Mouse (Mus musculus) ES-Bruce4 (cell line): ENCODE results near the gene Gbp3. TPM values are rescaled to one million over a fixed set of nuclear protein-coding genes. Genes with fewer than 3 reads are reported as not detected.

Experiments used
- H3K27ac ChIP-seq: 2 replicates; pipeline ENCODE4 v1.5.1; 2012; ENCODE audit warnings: low read length, inconsistent platforms; ENCODE audit not compliant: insufficient read depth
- H3K27me3 ChIP-seq: 2 replicates; pipeline ENCODE4 v1.6.1; 2012; ENCODE audit warnings: mild to moderate bottlenecking, low read length, inconsistent platforms; ENCODE audit not compliant: control insufficient read depth, poor library complexity, insufficient read depth, severe bottlenecking
- H3K36me3 ChIP-seq: 2 replicates; pipeline ENCODE4 v1.6.1; 2012; ENCODE audit warnings: inconsistent platforms, mild to moderate bottlenecking, low read length, moderate library complexity; ENCODE audit not compliant: control insufficient read depth, poor library complexity, insufficient read depth, severe bottlenecking
- H3K4me1 ChIP-seq: one replicate; pipeline ENCODE4 v1.8.1; 2011; ENCODE audit warnings: low read length; ENCODE audit not compliant: control insufficient read depth, insufficient read depth
- H3K4me3 ChIP-seq: 2 replicates; pipeline ENCODE4 v1.5.1; 2011; ENCODE audit warnings: low read depth, mild to moderate bottlenecking, low read length
- H3K9ac ChIP-seq: 2 replicates; pipeline ENCODE4 v1.6.1; 2012; ENCODE audit warnings: low read depth, mild to moderate bottlenecking, inconsistent platforms; ENCODE audit not compliant: poor library complexity, severe bottlenecking
- H3K9me3 ChIP-seq: replicated peaks from 2 replicates; pipeline ENCODE4 v1.6.1; 2012; ENCODE audit warnings: mild to moderate bottlenecking, low read length, inconsistent platforms; ENCODE audit not compliant: control insufficient read depth, poor library complexity, insufficient read depth, severe bottlenecking
- CTCF ChIP-seq: IDR thresholded peaks from one replicate; pipeline ENCODE4 v1.8.1; 2011; ENCODE audit warnings: low read depth, low read length
- EP300 ChIP-seq: IDR thresholded peaks from 2 replicates; pipeline ENCODE4 v1.6.1; 2011; ENCODE audit warnings: low read depth, low read length; ENCODE audit not compliant: insufficient read depth
- POLR2A ChIP-seq: IDR thresholded peaks from one replicate; pipeline ENCODE4 v1.8.1; 2011; ENCODE audit warnings: low read length; ENCODE audit not compliant: insufficient read depth
- polyA plus RNA-seq: library from polyadenylated mRNA; stranded (reverse); fragments of >200 nt; gene quantifications from 2 replicates; pipeline ENCODE4 v1.2.4, GENCODE M21; 2011; ENCODE audit warnings: low read depth; ENCODE audit not compliant: missing spikeins, insufficient read depth, insufficient read length

Gene Gbp3
- polyA plus RNA-seq, 1 experiment: 10.2 TPM

DNA sequence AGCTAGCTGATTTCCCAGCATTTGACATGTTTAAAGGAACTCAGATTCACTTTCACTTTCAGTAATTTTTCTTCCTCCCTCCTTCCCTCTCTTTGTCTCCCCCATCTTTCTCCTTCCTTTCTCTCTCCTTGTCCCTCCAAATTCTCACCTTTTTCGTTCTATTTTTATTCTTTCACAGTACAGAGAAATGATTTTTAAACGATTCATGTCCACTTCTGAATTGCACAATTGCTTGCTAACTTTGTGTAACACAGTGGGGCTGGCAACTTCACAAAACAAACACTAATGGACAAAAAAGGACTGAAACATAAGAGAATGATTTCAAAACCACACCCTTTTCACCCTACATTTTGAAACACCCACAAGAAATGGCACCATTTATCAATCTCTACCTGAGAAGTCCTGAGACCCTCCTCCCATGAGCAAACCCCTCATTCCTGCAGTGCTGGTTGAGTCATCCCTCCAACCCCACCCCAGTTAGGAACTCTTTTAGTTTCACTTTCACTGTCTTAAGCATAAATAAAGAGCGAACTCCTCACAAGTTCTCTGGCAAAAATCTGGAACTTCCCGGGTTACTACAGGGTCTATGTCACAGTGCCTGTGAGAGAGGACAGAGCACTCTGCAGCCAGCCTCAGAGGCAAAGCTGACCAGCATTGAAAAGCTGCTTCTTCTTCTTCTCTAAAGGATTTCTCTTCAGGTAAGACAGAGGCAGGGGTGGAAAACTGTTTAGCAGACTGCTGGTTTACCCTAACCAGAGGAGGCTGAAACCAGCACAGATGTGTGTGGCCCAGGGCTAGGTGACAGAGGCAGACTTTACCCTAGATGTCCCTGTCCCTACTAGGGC, 60.5 kb downstream of the Gbp3 start, which contains the start of gene Gbp2:
Gene Gbp2 (plus strand): TSS at position 492 of the 845 bp plus-strand sequence.
- no peaks in the 10 kb centered on the region for H3K4me1 ChIP-seq
- no peaks in the 10 kb centered on the region for H3K36me3 ChIP-seq
- no peak within 1 kb of the TSS for H3K4me3 ChIP-seq
- H3K27ac ChIP-seq: no peak within 1 kb of the TSS
- H3K9me3 ChIP-seq: no peaks in the 10 kb centered on the region
- H3K27me3 ChIP-seq: no peaks in the 10 kb centered on the region
- H3K9ac ChIP-seq: no peak within 1 kb of the TSS
- no peak for TF ChIP-seq EP300

DNA sequence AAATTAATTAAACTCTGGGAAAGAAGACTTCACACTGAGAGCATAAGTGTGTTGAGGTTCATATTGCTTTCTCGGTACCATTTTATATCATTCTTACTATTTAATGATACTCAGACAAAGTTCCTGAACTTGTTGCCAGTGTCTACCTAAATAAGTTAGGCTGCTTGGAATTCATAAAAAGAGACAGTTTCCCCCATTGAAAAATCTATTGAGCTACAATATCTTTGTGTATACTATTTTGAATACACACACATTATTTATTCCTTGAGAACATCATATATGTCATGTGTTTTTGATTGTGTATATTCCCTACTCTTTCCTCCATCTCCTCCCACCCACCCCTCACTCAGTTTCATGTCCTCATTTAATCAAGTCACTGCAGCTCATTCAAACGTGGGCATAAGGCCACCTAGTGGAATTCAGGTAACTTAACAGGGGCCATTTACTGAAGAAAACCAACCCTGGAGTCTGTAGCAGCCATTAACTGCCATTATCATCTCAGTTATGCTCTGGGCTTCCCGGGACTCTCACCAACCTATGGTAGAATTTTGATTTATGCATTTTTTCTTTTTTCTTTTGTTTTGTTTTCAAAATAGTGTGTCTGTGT, 61.2 kb downstream of the Gbp3 start:
- H3K27me3 ChIP-seq: no peaks in the 10 kb centered on the region
- H3K9me3 ChIP-seq: no peaks in the 10 kb centered on the region
- no peak overlapping the region for H3K27ac ChIP-seq
- H3K4me3 ChIP-seq: no peak overlapping the region
- H3K9ac ChIP-seq: no peak overlapping the region
- H3K36me3 ChIP-seq: no peaks in the 10 kb centered on the region
- H3K4me1 ChIP-seq: no peaks in the 10 kb centered on the region
- TF ChIP-seq POLR2A (no peak), EP300 (no peak), CTCF (no peak)

Other genes starting within 250 kb of the Gbp3 start
- gene Pdlim5, start 164.3 kb upstream of the Gbp3 start, polyA plus RNA-seq: 37.9 and 45.2 TPM in 2 replicates
- 0.66 TPM in 1 of 2 replicates, not detected in the other for gene Gbp5, start 66.0 kb upstream of the Gbp3 start, polyA plus RNA-seq
- gene Gbp7, start 29.7 kb upstream of the Gbp3 start, polyA plus RNA-seq: 8.7 and 10.6 TPM in 2 replicates
- 0.33 TPM in 1 of 2 replicates, not detected in the other for gene Gbp2b, start 34.8 kb downstream of the Gbp3 start, polyA plus RNA-seq
- 90.1 and 97.5 TPM in 2 replicates for gene Gbp2, start 60.6 kb downstream of the Gbp3 start, polyA plus RNA-seq
- gene Kyat3, start 141.0 kb downstream of the Gbp3 start, polyA plus RNA-seq: 7.9 and 14.4 TPM in 2 replicates
- 47.1 and 48.8 TPM in 2 replicates for gene Gtf2b, start 205.0 kb downstream of the Gbp3 start, polyA plus RNA-seq